Mouse (Mus musculus): ENCODE data around the gene Glce.
A peak's percentile ranks its signal among the peaks of the same experiment; 100 is the strongest.

The Glce gene

GRCm38 (mm10) chr9:62123496-62123895 lies 1.0 kb upstream of the Glce start:
- DNase-seq (ENCODE audit: low spot score): no peak

GRCm38 (mm10) chr9:62121551-62122447 lies 656 bp downstream of the Glce start:
- no peak for DNase-seq (ENCODE audit: low spot score)

- DNase-seq (ENCODE audit: low spot score): no peak
Measured at GRCm38 (mm10) chr9:62118754-62119153, 3.7 kb downstream of the Glce start.

- DNase-seq (ENCODE audit: low spot score): no peak
Measured at GRCm38 (mm10) chr9:62115826-62116225, 6.6 kb downstream of the Glce start.

- DNase-seq (ENCODE audit: low spot score): no peak
Measured at GRCm38 (mm10) chr9:62096603-62097002, 25.9 kb downstream of the Glce start.

- no peak for DNase-seq (ENCODE audit: low spot score)
Measured at GRCm38 (mm10) chr9:62091604-62092003, 30.9 kb downstream of the Glce start.

GRCm38 (mm10) chr9:62085548-62085947 lies 36.9 kb downstream of the Glce start:
- DNase-seq (ENCODE audit: low spot score): no peak

- no peak for DNase-seq (ENCODE audit: low spot score)
Measured at GRCm38 (mm10) chr9:62084896-62085295, 37.6 kb downstream of the Glce start.

- DNase-seq (ENCODE audit: low spot score): peak; percentile 21
Measured at GRCm38 (mm10) chr9:62082986-62083385, 39.5 kb downstream of the Glce start.

- DNase-seq (ENCODE audit: low spot score): no peak
Measured at GRCm38 (mm10) chr9:62081542-62081941, 40.9 kb downstream of the Glce start.

GRCm38 (mm10) chr9:62080028-62080760 lies 42.3 kb downstream of the Glce start:
- no peak for DNase-seq (ENCODE audit: low spot score)

- DNase-seq (ENCODE audit: low spot score): no peak
Measured at GRCm38 (mm10) chr9:62062234-62062633, 60.2 kb downstream of the Glce start.

GRCm38 (mm10) chr9:62060431-62060830 lies 62.0 kb downstream of the Glce start:
- no peak for DNase-seq (ENCODE audit: low spot score)

- no peak for DNase-seq (ENCODE audit: low spot score)
Measured at GRCm38 (mm10) chr9:62059941-62060340, 62.5 kb downstream of the Glce start.

- no peak for DNase-seq (ENCODE audit: low spot score)
Measured at GRCm38 (mm10) chr9:62057881-62058506, 64.5 kb downstream of the Glce start.

- no peak for DNase-seq (ENCODE audit: low spot score)
Measured at GRCm38 (mm10) chr9:62056206-62056605, 66.2 kb downstream of the Glce start.

GRCm38 (mm10) chr9:62050801-62051200 lies 71.7 kb downstream of the Glce start:
- no peak for DNase-seq (ENCODE audit: low spot score)

- DNase-seq (ENCODE audit: low spot score): no peak
Measured at GRCm38 (mm10) chr9:62049166-62049565, 73.3 kb downstream of the Glce start.

GRCm38 (mm10) chr9:62042167-62042566 lies 80.3 kb downstream of the Glce start:
- no peak for DNase-seq (ENCODE audit: low spot score)

- DNase-seq (ENCODE audit: low spot score): peak; percentile 59
Measured at GRCm38 (mm10) chr9:62040008-62040608, 82.3 kb downstream of the Glce start.

- DNase-seq (ENCODE audit: low spot score): no peak
Measured at GRCm38 (mm10) chr9:62035806-62036205, 86.6 kb downstream of the Glce start.

GRCm38 (mm10) chr9:62032206-62032605 lies 90.2 kb downstream of the Glce start:
- no peak for DNase-seq (ENCODE audit: low spot score)
